Mouse (Mus musculus) heart, embryonic 12.5 days (tissue): ENCODE measurements around the gene Efna1. TPM values are rescaled to one million over a fixed set of nuclear protein-coding genes. Genes with fewer than 3 reads are reported as not detected.

Experiments used
- ATAC-seq: fragments of 200-750 bp; cut with Nextera tagmentation; 2 replicates; pipeline ENCODE4 v1.8.0; 2017; ENCODE audit warnings: moderate TSS enrichment, moderate library complexity; ENCODE audit not compliant: insufficient number of reproducible peaks, low FRiP score
- H3K27ac ChIP-seq: fragments of 300-500 bp; sonication (generic); 2 replicates; pipeline ENCODE4 v1.5.1; 2016; ENCODE audit warnings: mild to moderate bottlenecking, moderate library complexity; ENCODE audit not compliant: poor library complexity, severe bottlenecking
- H3K27me3 ChIP-seq: fragments of 300-500 bp; sonication (generic); replicated peaks from 2 replicates; pipeline ENCODE4 v1.6.1; 2016; ENCODE audit warnings: mild to moderate bottlenecking, moderate library complexity
- H3K36me3 ChIP-seq: fragments of 300-500 bp; sonication (generic); 2 replicates; pipeline ENCODE4 v1.6.1; 2016; ENCODE audit warnings: mild to moderate bottlenecking, moderate library complexity
- H3K4me1 ChIP-seq: fragments of 300-500 bp; sonication (generic); replicated peaks from 2 replicates; pipeline ENCODE4 v1.6.1; 2016; ENCODE audit warnings: mild to moderate bottlenecking
- H3K4me2 ChIP-seq: fragments of 300-500 bp; sonication (generic); 2 replicates; pipeline ENCODE4 v1.6.1; 2016; ENCODE audit warnings: mild to moderate bottlenecking, moderate library complexity
- H3K4me3 ChIP-seq: fragments of 300-500 bp; sonication (generic); 2 replicates; pipeline ENCODE4 v1.5.1; 2016; ENCODE audit warnings: mild to moderate bottlenecking
- H3K9ac ChIP-seq: fragments of 300-500 bp; sonication (generic); 2 replicates; pipeline ENCODE4 v1.6.1; 2016; ENCODE audit warnings: mild to moderate bottlenecking, moderate library complexity
- H3K9me3 ChIP-seq: fragments of 300-500 bp; sonication (generic); replicated peaks from 2 replicates; pipeline ENCODE4 v1.6.1; 2016; ENCODE audit warnings: mild to moderate bottlenecking, moderate library complexity
- WGBS: fragments of 180-500 bp; shearing (Covaris S2); methylation state at CpG from one replicate; pipeline ENCODE4 v1.1.7; 2016; 5-methylcytosine and 5-hydroxymethylcytosine counted together
- polyA plus RNA-seq: library from polyadenylated mRNA; unstranded; fragments of >200 nt; fragmentation: Nextera tagmentation; extraction: Ambion mirVana; gene quantifications from 2 replicates; pipeline ENCODE4 v1.2.1, GENCODE M21; 2016

The Efna1 gene
- polyA plus RNA-seq, 1 experiment from 2014 or later: 27.0 TPM

GRCm38 (mm10) chr3:89244158-89244981 is 36.6 kb downstream of the Efna1 start:
- no peak overlapping the region for H3K27ac ChIP-seq
- 12% methylated on average over 25 of the region's 25 CpGs for whole genome bisulfite sequencing
- 0 out of 2 replicates have a peak, but pooled peaks have one; percentile 12 for ATAC-seq

DNA sequence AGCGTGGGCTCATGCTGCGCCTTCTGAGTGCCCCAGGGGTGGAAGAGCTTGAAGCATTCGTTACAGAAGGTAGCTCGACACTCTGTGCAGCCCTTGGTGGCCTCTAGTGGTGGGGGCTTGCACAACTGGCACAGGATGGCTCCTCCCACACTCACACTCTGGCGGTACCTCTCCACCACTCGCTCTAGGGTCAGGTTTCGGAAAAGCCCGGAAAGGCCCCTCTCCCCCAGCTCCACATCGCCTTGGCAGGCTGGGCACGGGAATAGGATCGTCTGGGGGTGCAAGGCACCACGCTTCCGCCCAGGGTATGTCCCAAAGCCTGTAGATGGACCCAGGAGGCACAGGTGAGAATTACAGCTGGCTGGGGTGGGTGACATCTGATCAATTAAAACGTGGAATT is 37.3 kb downstream of the Efna1 start:
- peaks cover 32% of the 10 kb centered on the region for H3K4me1 ChIP-seq
- H3K4me2 ChIP-seq: peak overlapping the region; percentile 81
- no peaks in the 10 kb centered on the region for H3K9me3 ChIP-seq
- 0 out of 2 replicates have a peak overlapping the region, but pooled peaks have one; percentile 10 for H3K9ac ChIP-seq
- peaks cover 30% of the 10 kb centered on the region for H3K27me3 ChIP-seq
- H3K27ac ChIP-seq: no peak overlapping the region
- 11% methylated on average over 14 of the region's 14 CpGs for WGBS
- peaks cover 13% of the 10 kb centered on the region for H3K36me3 ChIP-seq
- ATAC-seq: no peak
- 0 out of 2 replicates have a peak overlapping the region, but pooled peaks have one; percentile 4 for H3K4me3 ChIP-seq

More at GRCm38 (mm10) chr3:89244158-89244981, 36.6 kb downstream of the Efna1 start:
- peak overlapping the region; percentile 85 for H3K4me3 ChIP-seq
- H3K4me2 ChIP-seq: peak overlapping the region; percentile 81
- peaks cover 30% of the 10 kb centered on the region for H3K27me3 ChIP-seq
- peak overlapping the region; percentile 55; the same call in 1 of the 2 replicates for H3K9ac ChIP-seq
- peaks cover 32% of the 10 kb centered on the region for H3K4me1 ChIP-seq
- H3K9me3 ChIP-seq: no peaks in the 10 kb centered on the region
- peaks cover 16% of the 10 kb centered on the region for H3K36me3 ChIP-seq

DNA sequence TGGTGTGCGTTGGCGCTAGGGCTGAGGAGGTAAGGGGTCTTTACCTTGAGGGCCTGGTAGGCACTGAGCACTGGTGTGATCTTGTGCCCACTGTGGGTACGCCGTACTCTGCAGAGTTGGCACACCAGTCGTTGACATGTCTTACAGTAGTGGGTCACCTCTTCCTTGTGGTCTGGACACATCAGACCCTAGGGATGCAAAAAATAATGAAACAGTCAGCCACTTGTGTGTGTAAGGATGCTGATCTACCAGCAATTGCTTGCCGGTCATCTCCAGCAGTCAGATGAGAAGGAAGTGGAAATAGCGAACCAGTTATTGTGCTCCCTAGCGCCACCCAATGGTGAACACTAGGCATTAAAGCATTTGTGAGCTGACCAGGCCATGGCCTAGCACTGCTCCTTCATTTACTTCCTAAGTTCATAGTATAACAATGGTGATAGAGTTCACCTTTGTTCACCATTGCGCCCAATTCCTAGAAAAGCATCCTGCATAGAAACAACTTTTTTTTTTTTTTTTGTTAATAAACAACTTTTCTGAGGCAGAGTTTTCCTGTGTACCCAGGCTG is 38.5 kb downstream of the Efna1 start:
- 68% methylated on average over 9 of the region's 9 CpGs for WGBS
- ATAC-seq: no peak

DNA sequence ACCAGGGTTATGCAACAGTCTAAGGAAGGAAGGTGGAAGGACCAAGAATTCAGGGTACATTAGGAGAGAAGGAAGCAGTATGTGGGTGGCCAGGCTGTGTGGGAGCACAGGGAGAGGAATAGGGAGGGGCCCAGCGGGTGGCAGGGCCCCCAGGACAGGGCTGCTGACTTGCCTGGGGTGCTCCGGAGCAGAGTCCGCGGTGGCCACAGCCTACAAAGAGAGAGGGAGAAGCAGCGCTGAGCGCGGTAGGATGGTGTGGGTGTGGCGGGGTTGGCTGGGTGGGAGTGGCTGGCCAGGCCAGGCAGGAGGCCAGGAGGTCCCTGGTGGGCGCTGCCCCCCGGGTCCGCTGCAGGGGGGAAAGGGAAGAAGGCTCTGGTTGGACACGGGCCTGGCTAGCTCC is 42.4 kb downstream of the Efna1 start:
- Histone ChIP-seq H3K27ac (no peak overlapping the region), H3K9me3 (no peaks in the 10 kb centered on the region), H3K4me1 (peaks cover 10% of the 10 kb centered on the region), H3K4me3 (no peak overlapping the region), H3K36me3 (0 out of 2 replicates have a peak, but pooled peaks cover 3% of the 10 kb centered on the region), H3K4me2 (no peak overlapping the region), H3K27me3 (peaks cover 27% of the 10 kb centered on the region), H3K9ac (no peak overlapping the region)
- 52% methylated on average over 9 of the region's 12 CpGs for WGBS
- ATAC-seq: no peak

More for the DNA sequence above, 38.5 kb downstream of the Efna1 start:
- Histone ChIP-seq H3K4me3 (no peak overlapping the region), H3K4me1 (peaks cover 28% of the 10 kb centered on the region), H3K27ac (no peak overlapping the region), H3K4me2 (no peak overlapping the region), H3K9me3 (no peaks in the 10 kb centered on the region), H3K36me3 (0 out of 2 replicates have a peak, but pooled peaks cover 3% of the 10 kb centered on the region), H3K27me3 (peaks cover 34% of the 10 kb centered on the region), H3K9ac (no peak overlapping the region)

DNA sequence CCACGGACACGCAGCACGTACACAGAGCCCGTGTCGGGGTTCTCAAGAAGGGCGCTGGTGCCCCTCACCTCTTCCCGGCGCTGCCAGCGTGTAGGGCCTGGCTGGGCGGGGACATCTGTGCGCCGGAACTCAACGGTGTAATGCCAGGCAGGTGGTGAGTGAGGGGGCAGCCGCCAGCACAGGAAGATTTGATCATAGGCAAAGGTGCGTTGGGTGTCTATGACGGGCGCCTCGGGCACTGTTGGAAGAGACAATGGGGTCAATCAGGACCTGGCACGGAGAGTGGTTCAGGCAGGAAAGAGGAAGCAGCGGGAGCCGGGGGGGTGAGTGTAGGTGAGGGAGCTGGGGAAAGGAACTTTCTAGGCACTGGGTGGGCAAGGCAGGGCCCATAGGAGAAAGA is 43.3 kb downstream of the Efna1 start:
- Histone ChIP-seq H3K4me3 (no peak overlapping the region), H3K9me3 (no peaks in the 10 kb centered on the region), H3K27me3 (peaks cover 23% of the 10 kb centered on the region), H3K4me1 (peaks cover 13% of the 10 kb centered on the region), H3K27ac (no peak overlapping the region), H3K9ac (no peak overlapping the region), H3K36me3 (0 out of 2 replicates have a peak, but pooled peaks cover 3% of the 10 kb centered on the region), H3K4me2 (no peak overlapping the region)
- WGBS: 88% methylated on average over 21 of the region's 21 CpGs
- no peak for ATAC-seq

- H3K4me3 ChIP-seq: no peak overlapping the region
- no peak overlapping the region for H3K9ac ChIP-seq
- H3K27me3 ChIP-seq: peaks cover 32% of the 10 kb centered on the region
- no peak overlapping the region for H3K4me2 ChIP-seq
- H3K9me3 ChIP-seq: no peaks in the 10 kb centered on the region
- H3K27ac ChIP-seq: no peak overlapping the region
- H3K36me3 ChIP-seq: 0 out of 2 replicates have a peak, but pooled peaks cover 3% of the 10 kb centered on the region
- peaks cover 13% of the 10 kb centered on the region for H3K4me1 ChIP-seq
- no peak for ATAC-seq
- WGBS: 84% methylated on average over 10 of the region's 10 CpGs
These were observed 44.4 kb downstream of the Efna1 start for GRCm38 (mm10) chr3:89236516-89236915.

GRCm38 (mm10) chr3:89233562-89234110 is 47.3 kb downstream of the Efna1 start:
- Histone ChIP-seq H3K27me3 (peaks cover 54% of the 10 kb centered on the region), H3K9me3 (no peaks in the 10 kb centered on the region), H3K4me2 (no peak overlapping the region), H3K27ac (no peak overlapping the region), H3K9ac (no peak overlapping the region), H3K36me3 (no peaks in the 10 kb centered on the region), H3K4me1 (peaks cover 16% of the 10 kb centered on the region), H3K4me3 (no peak overlapping the region)
- 58% methylated on average over 14 of the region's 14 CpGs for WGBS
- ATAC-seq: no peak

GRCm38 (mm10) chr3:89232614-89233013 is 48.3 kb downstream of the Efna1 start:
- H3K36me3 ChIP-seq: no peaks in the 10 kb centered on the region
- 74% methylated on average over 6 of the region's 6 CpGs for WGBS
- no peak overlapping the region for H3K27ac ChIP-seq
- no peak overlapping the region for H3K9ac ChIP-seq
- no peak overlapping the region for H3K4me3 ChIP-seq
- H3K4me1 ChIP-seq: peaks cover 20% of the 10 kb centered on the region
- peaks cover 50% of the 10 kb centered on the region for H3K27me3 ChIP-seq
- ATAC-seq: no peak
- H3K4me2 ChIP-seq: no peak overlapping the region
- no peaks in the 10 kb centered on the region for H3K9me3 ChIP-seq

GRCm38 (mm10) chr3:89231772-89232275 is 49.1 kb downstream of the Efna1 start:
- Histone ChIP-seq H3K27me3 (peaks cover 49% of the 10 kb centered on the region), H3K36me3 (no peaks in the 10 kb centered on the region), H3K9ac (no peak overlapping the region), H3K4me2 (no peak overlapping the region), H3K4me3 (no peak overlapping the region), H3K4me1 (peaks cover 25% of the 10 kb centered on the region), H3K9me3 (no peaks in the 10 kb centered on the region), H3K27ac (no peak overlapping the region)
- 61% methylated on average over 16 of the region's 16 CpGs for WGBS
- ATAC-seq: no peak

DNA sequence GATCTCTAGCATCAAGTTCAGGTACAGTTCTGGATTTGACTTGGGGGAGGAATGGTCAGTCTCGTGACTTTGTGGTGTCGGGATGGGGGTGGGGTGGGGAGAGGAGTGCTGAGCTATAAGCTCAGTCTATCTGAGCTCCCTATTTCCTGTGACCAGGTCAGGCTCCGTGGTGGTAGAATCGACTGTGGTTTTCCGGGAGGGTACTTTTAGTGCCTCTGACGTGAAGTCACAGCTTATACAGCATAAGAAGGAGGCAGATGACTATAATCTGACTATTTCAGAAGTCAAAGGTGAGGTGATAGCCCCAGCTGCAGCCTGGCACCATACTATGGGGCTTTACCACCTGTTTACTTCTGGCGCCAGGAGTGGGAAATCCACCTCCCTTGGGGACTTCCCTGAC is 49.6 kb downstream of the Efna1 start:
- Histone ChIP-seq H3K4me3 (no peak overlapping the region), H3K9me3 (no peaks in the 10 kb centered on the region), H3K9ac (no peak overlapping the region), H3K27me3 (peaks cover 51% of the 10 kb centered on the region), H3K4me1 (peaks cover 29% of the 10 kb centered on the region), H3K4me2 (no peak overlapping the region), H3K36me3 (no peaks in the 10 kb centered on the region), H3K27ac (no peak overlapping the region)
- WGBS: 44% methylated on average over 7 of the region's 7 CpGs
- no peak for ATAC-seq

- Histone ChIP-seq H3K9ac (no peak overlapping the region), H3K36me3 (no peaks in the 10 kb centered on the region), H3K9me3 (no peaks in the 10 kb centered on the region), H3K27me3 (peaks cover 54% of the 10 kb centered on the region), H3K4me3 (no peak overlapping the region), H3K4me2 (no peak overlapping the region), H3K27ac (no peak overlapping the region), H3K4me1 (peaks cover 33% of the 10 kb centered on the region)
- 64% methylated on average over 2 of the region's 2 CpGs for WGBS
- ATAC-seq: no peak
These were observed 50.4 kb downstream of the Efna1 start for GRCm38 (mm10) chr3:89230561-89230960.
